Mouse (Mus musculus) heart, postnatal 0 days (tissue): ENCODE data around the gene Gm16867.
"Not testable (repeated sequence)": the region's sequence is repeated elsewhere in the genome, so short reads cannot be mapped to it uniquely, and the experiment has no call there.

Experiments
- CTCF ChIP-seq: IDR thresholded peaks from 2 replicates; pipeline ENCODE4 v1.5.1; 2016; ENCODE audit warnings: antibody characterized with exemption, control low read depth, low read depth
- EP300 ChIP-seq: IDR thresholded peaks from 2 replicates; pipeline ENCODE4 v1.6.1; 2016; ENCODE audit warnings: antibody characterized with exemption, low read depth

DNA sequence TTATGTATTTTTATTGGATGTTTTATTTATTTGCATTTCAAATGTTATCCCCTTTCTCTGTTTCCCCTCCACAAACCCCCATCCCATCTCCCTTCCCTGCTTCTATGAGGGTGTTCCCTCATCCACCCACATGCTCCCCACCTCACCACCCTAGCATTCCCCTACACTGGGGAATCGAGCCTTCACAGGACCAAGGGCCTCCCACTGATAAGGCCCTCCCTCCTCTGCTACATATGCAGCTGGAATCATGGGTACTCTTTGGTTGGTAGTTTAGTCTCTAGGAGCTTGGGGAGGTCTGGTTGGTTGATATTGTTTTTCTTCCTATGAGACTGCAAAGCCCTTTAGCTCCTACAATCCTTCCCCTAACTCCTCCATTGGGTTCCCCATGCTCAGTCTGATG is 23.0 kb upstream of the Gm16867 start:
- not testable (repeated sequence) for TF ChIP-seq EP300, CTCF
